Mouse (Mus musculus) adrenal gland, adult 8-10 months (tissue): ENCODE measurements around the gene Adam22. TPM values are rescaled to one million over a fixed set of nuclear protein-coding genes. Genes with fewer than 3 reads are reported as not detected.
"Not testable (repeated sequence)": the region's sequence is repeated elsewhere in the genome, so short reads cannot be mapped to it uniquely, and the experiment has no call there.

ENCODE experiments used
- DNase-seq: peaks from one replicate; pipeline ENCODE4 v3.0.0; 2022
- total RNA-seq, 4 experiments: library from RNA; stranded (reverse); gene quantifications; 2 replicates each; pipeline ENCODE4 v1.2.4; 2022

The Adam22 gene
- total RNA-seq, 4 experiments from 2014 or later, result 4.8 to 9.6 (median 6.9) TPM

- DNase-seq, result no peak
Measured at GRCm38 (mm10) chr5:8326671-8327070, 41.3 kb downstream of the Adam22 start.

- peak; percentile 6 for DNase-seq
Measured at GRCm38 (mm10) chr5:8312324-8312723, 55.6 kb downstream of the Adam22 start.

DNA sequence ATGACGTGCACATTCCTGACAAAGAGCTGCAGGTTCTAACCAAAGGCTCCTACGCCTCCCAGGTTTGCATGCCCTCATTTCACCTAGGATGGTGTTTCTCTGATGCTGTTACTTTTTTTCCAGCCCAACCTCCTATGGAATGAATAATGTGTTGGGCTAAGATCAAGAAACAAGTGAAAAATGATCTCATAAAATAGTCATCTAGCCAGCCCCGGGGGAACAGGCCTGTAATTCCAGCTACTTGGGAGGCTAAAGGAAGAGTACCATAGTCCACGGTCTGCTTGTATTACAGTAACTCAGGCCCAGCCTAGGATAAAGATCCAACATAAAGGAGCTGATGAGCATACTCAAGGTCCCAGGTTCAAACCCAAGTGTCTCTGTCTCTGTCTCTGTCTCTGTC lies 57.1 kb downstream of the Adam22 start:
- no peak for DNase-seq

DNA sequence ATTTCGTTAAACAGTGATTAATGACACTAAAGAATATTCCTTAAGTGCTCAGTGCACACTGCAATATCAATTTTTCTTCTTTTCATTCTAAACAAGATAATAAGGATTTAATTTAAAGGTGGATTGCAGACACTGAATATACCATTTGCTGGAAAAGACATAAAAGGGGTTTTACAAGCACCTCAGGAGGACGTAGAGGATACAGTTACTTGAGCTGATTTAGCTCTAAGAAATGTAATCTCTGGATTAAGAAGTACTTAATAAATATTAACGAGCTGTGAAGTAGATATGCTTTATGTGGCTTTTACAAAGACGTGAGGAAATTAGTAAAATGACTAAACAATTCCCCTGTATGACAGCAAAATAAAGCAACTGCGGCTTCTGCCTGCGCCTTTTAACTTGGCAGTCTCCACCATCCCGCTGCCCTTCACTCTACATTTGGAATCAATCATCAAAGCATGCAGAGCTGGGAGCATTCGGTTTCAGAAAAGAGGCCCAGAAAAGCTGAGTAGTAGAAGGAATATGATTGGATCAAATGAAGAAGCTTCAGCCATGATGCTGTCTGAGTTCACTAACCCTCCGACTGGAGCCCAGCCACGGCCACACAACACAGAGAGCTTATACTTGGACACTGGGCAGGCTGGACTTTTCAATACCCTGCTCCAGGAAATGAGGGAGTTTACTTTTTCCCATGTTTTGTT lies 70.1 kb downstream of the Adam22 start:
- no peak for DNase-seq

- DNase-seq, result peak; percentile 11
Measured at GRCm38 (mm10) chr5:8293287-8293686, 74.7 kb downstream of the Adam22 start.

DNA sequence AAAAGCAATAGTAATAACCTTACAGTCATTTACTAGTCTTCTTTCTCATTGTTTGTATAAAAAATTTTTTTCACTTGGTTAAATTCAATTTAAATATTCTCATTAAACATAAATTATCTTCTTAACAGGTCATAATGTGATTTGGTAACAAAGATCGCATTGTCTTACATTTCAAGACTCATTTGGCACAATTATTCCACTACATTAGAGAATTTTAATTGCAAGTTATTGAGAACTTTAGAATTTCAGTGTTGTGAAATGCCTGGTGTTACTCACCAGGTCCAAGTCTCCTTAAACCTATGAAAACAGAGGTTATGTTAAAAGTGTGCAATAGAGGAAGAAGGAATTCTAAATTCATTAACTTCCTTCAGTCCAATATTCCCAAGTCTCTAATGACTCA lies 76.5 kb downstream of the Adam22 start:
- DNase-seq, result no peak

GRCm38 (mm10) chr5:8289678-8290614 lies 78.0 kb downstream of the Adam22 start:
- no peak for DNase-seq

DNA sequence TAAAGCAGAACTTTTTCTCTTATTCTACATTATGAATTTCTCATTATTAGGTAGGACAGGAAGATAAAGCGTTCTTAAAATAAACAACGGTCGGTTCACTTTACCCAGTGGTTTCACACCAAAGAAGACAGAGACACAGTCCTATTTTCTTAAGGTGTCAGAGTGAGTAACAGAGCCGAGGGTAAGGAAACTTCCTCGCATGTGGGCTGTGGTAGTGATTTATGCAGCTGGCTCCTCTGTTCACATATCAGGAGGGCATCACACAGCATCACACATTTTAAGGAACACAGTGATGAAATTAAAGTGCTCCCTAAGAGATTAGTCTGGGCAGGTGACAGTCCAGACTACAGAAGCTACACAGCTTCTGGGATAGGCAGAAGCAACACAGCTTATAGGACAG lies 83.8 kb downstream of the Adam22 start:
- no peak for DNase-seq

DNA sequence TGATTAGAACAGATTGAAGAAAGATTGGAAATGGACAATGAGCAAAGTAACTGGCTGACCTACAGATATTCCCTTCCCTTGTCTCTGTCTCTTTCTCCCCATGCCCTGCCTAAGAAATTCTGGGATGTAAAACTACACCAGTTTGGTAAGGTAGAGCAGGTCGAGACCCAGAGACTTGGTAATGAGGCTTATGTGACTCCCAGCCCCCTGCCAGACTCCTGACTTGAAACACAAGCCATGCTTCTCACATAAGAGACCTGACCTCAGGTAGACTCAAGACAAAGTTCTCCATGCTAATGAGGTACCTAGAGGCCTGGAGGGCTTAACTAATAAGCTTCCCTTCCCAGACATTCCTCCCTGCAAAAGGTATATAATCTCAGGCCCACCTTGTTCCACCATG lies 91.8 kb downstream of the Adam22 start:
- no peak for DNase-seq

- no peak for DNase-seq
Measured at GRCm38 (mm10) chr5:8257366-8257765, 110.6 kb downstream of the Adam22 start.

DNA sequence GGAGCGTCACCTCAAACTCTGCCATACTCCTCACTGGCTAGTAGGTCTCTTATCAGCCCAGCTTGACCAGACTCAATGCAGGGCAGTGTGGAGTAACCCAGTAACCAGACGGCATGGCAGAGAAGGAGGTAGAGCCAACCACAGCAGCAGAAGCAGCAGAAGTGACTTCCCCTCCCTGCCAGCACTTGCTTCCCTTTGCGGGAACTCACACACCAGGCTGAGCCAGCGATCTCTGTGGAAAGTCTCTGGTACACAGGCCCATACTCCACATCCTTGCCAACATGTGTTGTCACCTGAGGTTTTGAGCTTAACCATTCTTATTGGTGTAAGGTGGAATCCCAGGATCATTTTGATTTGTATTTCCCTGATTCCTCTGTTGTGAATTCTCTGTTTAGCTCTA lies 111.5 kb downstream of the Adam22 start:
- no peak for DNase-seq

GRCm38 (mm10) chr5:8244696-8245095 lies 123.3 kb downstream of the Adam22 start:
- no peak for DNase-seq

DNA sequence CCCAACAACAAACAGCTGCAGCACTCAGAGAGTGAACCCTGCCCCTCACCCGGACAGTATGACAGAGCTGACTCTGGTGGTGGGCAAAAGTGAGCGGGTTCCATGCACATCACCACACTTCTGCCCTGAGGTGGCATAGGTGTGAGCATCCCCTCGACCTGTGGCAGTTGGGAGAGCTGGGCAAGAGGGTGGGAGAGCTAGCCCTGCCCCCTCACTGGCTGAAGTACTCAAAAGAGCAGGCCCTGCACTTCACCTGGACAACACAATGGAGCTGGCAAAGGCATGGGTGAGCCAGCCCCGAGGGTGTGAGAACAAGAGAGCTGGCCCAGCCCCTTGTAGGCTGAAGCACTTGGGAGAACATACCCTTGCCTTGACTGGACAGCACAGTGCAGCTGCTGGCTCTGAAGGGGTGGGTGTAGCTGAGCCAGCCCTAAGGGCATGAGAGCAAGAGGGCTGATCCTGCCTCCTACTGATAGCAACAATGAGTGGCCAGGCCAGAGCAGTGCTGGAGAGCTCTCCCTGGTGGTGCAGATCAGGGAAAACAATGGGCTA lies 124.8 kb downstream of the Adam22 start:
- no peak for DNase-seq

- no peak for DNase-seq
Measured at GRCm38 (mm10) chr5:8242660-8243059, 125.3 kb downstream of the Adam22 start.

DNA sequence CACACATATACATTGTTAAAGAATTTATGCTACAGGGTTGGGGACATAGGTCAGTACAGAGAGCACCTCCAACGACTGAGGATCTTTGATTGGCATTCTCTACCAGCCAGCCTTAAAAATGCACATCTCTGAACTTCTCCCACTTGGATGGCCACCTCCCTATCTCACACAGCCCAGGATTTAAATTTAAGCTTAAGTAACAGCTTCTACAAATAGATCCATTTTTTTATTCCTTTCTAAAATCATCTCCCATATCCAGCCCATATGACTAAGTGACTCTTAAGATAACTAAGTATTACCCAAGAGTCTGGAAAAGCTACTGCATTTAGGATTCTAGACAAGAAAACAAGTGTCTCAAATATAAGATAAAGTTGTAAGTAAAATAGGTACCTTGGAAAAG lies 140.9 kb downstream of the Adam22 start:
- no peak for DNase-seq

- DNase-seq, result no peak
Measured at GRCm38 (mm10) chr5:8224321-8224705, 143.6 kb downstream of the Adam22 start.

DNA sequence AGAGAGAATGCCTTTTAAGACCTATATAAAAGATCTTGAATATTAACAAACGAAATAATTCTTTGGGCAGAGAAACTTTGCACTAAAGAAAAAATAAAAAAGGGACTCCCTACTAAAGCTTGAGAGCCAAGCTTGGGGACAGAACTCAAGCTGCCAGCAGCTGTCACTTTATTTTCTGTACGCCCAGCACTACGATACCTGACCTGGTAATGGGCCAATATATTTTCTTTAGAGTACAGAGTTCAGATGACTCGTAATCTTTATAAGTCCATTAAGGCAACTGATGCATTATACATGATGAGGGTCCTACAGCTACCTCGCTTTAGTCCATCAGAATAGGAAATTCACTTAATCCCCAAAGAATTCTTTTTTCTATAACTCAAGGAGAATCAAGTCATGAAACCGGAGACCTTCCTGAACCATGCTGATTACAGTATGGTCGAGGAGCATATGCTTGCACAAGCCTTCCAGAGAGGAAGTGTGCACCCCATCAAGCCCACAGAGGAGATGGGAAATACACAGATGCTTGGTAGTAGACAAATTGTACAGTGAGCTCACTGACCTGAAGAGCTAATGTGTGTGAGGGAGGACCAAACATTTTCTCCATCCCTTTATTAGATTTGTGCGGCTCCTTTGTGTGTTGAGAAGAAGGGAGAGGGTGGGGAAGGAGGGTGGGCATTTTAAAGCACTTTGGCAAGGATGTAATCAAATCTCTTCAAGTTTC lies 144.2 kb downstream of the Adam22 start:
- no peak for DNase-seq

DNA sequence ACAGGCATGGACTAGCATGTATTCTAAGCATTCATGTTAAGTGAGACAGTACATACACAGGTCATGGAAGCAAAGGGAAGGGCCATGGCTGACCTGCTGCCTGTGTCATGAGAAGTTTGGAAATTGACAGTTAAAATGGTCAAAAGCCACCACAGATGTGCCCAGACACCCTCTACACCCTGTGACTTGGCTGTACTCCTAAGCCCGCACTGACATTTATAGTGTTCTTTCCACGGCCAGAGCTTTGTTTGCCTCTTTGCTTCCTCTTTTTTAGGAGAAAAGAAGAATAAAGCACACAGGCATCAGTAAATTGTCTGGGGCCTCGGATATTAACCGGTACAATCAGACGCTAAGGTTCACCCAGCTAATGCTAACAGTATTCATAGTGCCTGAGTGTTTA lies 146.3 kb downstream of the Adam22 start:
- no peak for DNase-seq

GRCm38 (mm10) chr5:8215841-8216240 lies 152.1 kb downstream of the Adam22 start:
- DNase-seq, result no peak

- not testable (repeated sequence) for DNase-seq
Measured at GRCm38 (mm10) chr5:8184992-8185391, 183.0 kb downstream of the Adam22 start.

DNA sequence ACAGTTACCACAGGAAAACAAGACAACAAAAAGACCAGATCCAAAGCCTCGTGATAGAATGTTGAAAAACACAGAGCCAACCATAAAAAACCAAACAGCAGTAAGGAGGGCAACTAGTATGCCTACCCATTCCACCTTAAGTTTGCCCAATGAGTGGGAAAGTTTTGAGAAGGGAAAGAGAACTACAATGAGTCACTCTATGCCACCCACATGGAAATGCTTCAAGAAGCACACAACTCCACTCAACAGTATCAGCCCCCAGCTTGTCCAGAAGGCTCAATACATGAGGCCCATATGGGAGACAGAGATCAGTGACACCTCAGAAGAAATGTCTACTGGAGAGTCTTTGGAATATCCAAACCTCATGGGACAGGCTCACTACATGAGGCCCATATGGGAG lies 187.3 kb downstream of the Adam22 start:
- no peak for DNase-seq

- DNase-seq, result no peak
Measured at GRCm38 (mm10) chr5:8178111-8178510, 189.8 kb downstream of the Adam22 start.

DNA sequence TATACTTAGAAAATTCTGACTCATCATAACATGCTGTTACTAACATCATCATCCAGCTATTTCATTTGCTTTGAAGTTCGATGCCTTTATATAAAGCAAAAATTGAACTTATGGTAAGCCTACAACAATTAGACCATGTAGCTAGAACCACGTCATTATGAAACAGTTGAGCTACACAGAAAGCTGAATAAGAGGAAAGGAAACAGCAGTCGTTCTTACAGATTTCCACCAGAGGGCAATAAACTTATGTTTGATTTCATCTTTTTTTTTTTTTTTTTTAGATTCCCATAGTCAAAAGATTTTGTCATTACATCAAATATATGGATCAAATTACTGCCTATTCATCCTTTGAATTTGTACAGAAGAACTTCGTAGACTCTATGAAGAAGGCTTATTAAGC lies 203.2 kb downstream of the Adam22 start:
- DNase-seq, result no peak
